Mouse (Mus musculus) embryonic stem cell, embryonic (primary cell): Measurements from ENCODE around the gene Adgrl1.

ENCODE experiments used
- CTCF ChIA-PET, 4 experiments: fragments of 300-600 bp in 2 of 4; fragments of 350-600 bp in 2 of 4; sonication (Branson Sonifier 250); formaldehyde crosslinking; loops; one replicate each; lab custom pipeline; 2022; ENCODE audit warnings: inconsistent platforms in 2 of 4; lab: Charles Lee
- POLR2A ChIA-PET, 4 experiments: fragments of 300-600 bp in 2 of 4; fragments of 350-600 bp in 2 of 4; sonication (Branson Sonifier 250); formaldehyde crosslinking; loops; one replicate each; lab custom pipeline; 2022; ENCODE audit warnings: antibody characterized with exemption in 4 of 4, inconsistent platforms in 1 of 4; lab: Charles Lee

The Adgrl1 gene

GRCm38 (mm10) chr8:83956789-83957188 lies 56.9 kb downstream of the Adgrl1 start:
- POLR2A ChIA-PET, result interaction anchor here in 2 of 4 experiments (0.9 to 6.0 kb wide), 20 partner anchors 10 to 348 kb away, joined by 3 to 73 read pairs (median 8); partner anchors contain the start of genes 1700067K01Rik (in 1 of the 2), Ddx39 (in 1 of the 2), Dnajb1 (in 1 of the 2) and Prkaca (in 1 of the 2)
- CTCF ChIA-PET, result interaction anchor here in 3 of 4 experiments (0.5 to 3.2 kb wide), 11 partner anchors 9 to 217 kb away, joined by 3 to 17 read pairs (median 3); partner anchors contain the start of gene Adgre5 (in 1 of the 3)

DNA sequence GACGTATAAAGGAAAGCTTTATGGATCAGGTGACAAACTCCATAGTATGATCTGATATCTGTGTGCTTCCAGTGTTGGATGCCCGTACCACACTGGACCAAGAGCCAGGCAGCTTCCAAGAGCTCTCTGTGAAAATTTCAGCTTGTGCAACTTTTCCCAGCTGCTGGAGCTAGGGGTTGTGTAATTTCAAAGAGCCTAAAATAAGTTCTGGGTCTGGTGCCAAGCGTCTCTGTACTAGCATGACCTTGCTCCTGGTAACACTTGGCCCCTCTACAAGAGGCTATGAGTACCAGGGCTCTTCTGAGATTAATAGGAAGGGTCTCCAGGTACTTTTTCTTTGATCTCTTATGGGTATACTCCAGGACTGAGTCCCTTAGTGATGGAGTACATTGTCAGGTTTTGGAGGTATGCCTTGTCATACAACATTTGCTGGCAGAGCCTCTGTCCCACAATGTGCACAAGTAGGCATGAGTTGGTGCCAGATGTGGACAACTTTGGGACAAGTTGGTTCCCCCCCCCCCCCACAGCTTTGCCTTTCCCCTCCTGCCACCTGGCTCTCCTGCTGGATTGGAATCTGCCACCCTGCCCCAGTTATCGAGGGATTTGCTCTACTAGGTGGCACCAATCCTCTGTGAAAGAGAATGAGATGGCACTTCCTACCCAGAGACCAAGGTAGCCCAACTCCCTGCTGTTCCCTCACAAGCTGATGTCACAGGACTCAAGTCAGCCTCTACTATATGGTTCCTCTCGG lies 64.3 kb downstream of the Adgrl1 start:
- POLR2A ChIA-PET, result interaction anchor here in 3 of 4 experiments (0.9 to 9.9 kb wide), 5 partner anchors 9 to 298 kb away, joined by 3 to 63 read pairs (median 8); partner anchors contain the start of genes Asf1b (in 3 of the 3) and Gm10644 (in 3 of the 3)
- CTCF ChIA-PET, result interaction anchor here in 3 of 4 experiments (0.5 to 0.9 kb wide), 3 partner anchors 9 to 646 kb away, joined by 3 to 4 read pairs (median 3); partner anchors contain the start of genes Asf1b (in 2 of the 3) and Gm10644 (in 2 of the 3)

- ChIA-PET POLR2A (interaction anchor here in 2 of 4 experiments (0.6 to 9.9 kb wide), 4 partner anchors 10 to 27 kb away, joined by 3 to 63 read pairs (median 6); partner anchors contain the start of genes Asf1b (in 1 of the 2) and Gm10644 (in 1 of the 2)), CTCF (interaction anchor here in 1 of 4 experiments (1.2 kb wide), 1 partner anchor 13 kb away, joined by 5 read pairs; the partner anchor contains the start of genes Asf1b and Gm10644)
These were observed 67.8 kb downstream of the Adgrl1 start for GRCm38 (mm10) chr8:83967701-83968100.

DNA sequence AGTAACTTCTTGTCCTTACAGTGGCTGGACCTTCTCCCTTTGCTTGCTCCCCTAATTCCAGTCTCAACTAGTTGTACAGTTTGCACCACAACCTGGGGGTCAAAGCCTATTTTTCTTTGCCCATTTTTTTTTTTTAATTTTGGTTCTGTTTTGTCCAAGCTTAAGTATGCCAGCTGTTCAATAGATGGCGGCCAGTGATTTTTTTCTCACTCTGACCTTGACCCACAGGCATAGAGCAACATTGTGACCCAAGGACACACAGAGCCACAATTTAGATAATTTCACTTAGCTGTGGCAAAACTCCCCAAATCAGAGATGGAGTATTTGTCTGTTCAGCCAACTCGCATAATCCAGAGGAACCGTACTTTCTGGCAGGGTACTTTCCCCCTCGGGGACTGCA lies 71.2 kb downstream of the Adgrl1 start:
- ChIA-PET CTCF (interaction anchor here in 1 of 4 experiments (1.5 kb wide), 1 partner anchor 16 kb away, joined by 7 read pairs; the partner anchor contains the start of genes Asf1b and Gm10644), POLR2A (interaction anchor here in 3 of 4 experiments (0.6 to 9.9 kb wide), 7 partner anchors 9 to 39 kb away, joined by 3 to 63 read pairs (median 4); partner anchors contain the start of genes Asf1b (in 2 of the 3) and Gm10644 (in 2 of the 3))

GRCm38 (mm10) chr8:83971661-83972060 lies 71.8 kb downstream of the Adgrl1 start:
- POLR2A ChIA-PET, result interaction anchor here in 3 of 4 experiments (0.5 to 9.9 kb wide), 7 partner anchors 9 to 133 kb away, joined by 3 to 63 read pairs (median 7); partner anchors contain the start of genes Asf1b (in 2 of the 3), Gm10644 (in 2 of the 3) and Dcaf15 (in 1 of the 3)
- CTCF ChIA-PET, result interaction anchor here in 1 of 4 experiments (0.5 to 1.5 kb wide), 2 partner anchors 17 to 69 kb away, joined by 3 to 7 read pairs; partner anchors contain the start of genes Asf1b and Gm10644

- ChIA-PET CTCF (interaction anchor here in 1 of 4 experiments (0.5 to 1.5 kb wide), 2 partner anchors 17 to 70 kb away, joined by 3 to 7 read pairs; partner anchors contain the start of genes Asf1b and Gm10644), POLR2A (interaction anchor here in 3 of 4 experiments (0.5 to 9.9 kb wide), 7 partner anchors 10 to 196 kb away, joined by 3 to 63 read pairs (median 8); partner anchors contain the start of genes Asf1b (in 2 of the 3), Gm10644 (in 2 of the 3) and Dcaf15 (in 1 of the 3))
These were observed 72.5 kb downstream of the Adgrl1 start, which contains the start of gene Prkaca for GRCm38 (mm10) chr8:83972150-83973120. Prkaca (plus strand) TSS chr8:83972993.

DNA sequence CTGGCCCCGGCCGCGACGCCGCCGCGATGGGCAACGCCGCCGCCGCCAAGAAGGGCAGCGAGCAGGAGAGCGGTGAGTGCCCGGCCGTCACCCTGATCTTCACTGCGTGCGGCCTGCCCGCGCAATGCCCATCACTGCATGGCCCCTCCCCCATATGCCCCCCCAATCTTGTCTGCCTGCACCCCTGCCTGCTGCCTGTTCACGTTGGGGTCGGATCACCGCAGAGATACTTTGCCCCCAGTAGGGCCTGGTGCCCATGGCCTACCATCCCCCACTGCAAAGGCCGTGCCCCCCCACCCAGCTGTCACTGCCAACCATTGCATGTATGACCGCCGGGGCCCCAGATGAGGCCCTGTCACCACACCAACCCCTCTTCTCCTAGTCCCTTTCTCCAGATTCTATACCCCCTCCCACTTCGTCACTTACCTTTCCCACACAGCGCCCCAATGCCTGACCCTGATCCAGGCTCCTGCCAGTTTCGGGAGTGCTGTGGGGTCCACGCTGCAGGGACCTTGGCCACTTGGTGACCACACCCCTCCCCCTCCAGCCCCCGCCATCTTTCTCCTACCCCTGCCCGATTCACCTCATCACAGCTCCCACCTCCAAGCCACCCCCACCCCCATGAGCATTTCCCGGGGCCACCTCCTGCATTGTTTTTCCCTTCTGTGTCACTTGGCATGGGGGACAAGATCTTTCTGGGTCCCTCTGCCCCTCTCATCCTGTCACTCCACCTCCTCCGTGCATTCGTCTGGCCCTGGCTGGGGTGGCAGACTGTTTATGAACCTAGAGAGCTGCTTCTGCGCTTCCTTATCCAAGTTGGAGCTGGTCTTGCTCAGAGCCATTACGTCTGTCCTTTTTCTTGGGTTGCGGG lies 73.5 kb downstream of the Adgrl1 start:
- CTCF ChIA-PET, result interaction anchor here in 3 of 4 experiments (0.7 to 0.9 kb wide), 3 partner anchors 18 to 188 kb away, joined by 3 to 8 read pairs (median 4); partner anchors contain the start of genes Asf1b (in 1 of the 3) and Gm10644 (in 1 of the 3)

DNA sequence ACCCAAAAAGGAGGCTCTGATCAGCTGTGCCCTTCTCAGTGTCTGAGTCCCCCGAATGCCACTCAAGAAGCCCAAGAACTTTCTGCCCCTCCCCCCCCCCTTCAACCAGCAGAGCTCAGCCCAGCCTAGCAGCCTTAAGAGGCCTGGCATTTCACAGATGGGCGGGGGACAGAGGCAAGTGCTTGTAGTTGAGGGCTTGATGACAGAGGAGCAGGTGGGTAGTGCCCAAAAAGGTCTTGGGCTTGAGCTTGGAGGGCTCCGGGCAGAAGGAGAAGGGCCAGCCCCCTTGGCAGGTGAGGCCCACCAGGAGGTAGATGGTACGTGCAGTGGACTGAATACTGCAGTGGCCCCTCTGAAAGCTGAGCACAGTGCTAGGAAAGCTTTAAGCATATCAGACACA lies 74.6 kb downstream of the Adgrl1 start:
- POLR2A ChIA-PET, result interaction anchor here (0.5 to 4.9 kb wide), 15 partner anchors 11 to 782 kb away, joined by 3 to 34 read pairs (median 4); partner anchors contain the start of genes Asf1b (in 2 of the 4) and Gm10644 (in 2 of the 4)

More for the DNA sequence above, 73.5 kb downstream of the Adgrl1 start:
- POLR2A ChIA-PET, result interaction anchor here (0.5 to 4.9 kb wide), 14 partner anchors 10 to 944 kb away, joined by 3 to 34 read pairs (median 5); partner anchors contain the start of genes Asf1b (in 1 of the 4) and Gm10644 (in 1 of the 4)

GRCm38 (mm10) chr8:83976101-83976630 lies 76.3 kb downstream of the Adgrl1 start:
- ChIA-PET POLR2A (interaction anchor here (0.6 to 2.9 kb wide), 8 partner anchors 11 to 1061 kb away, joined by 3 to 11 read pairs (median 3); partner anchors contain the start of genes Asf1b (in 3 of the 4), Gm10644 (in 3 of the 4), 1700067K01Rik (in 1 of the 4) and Tnpo2 (in 1 of the 4)), CTCF (interaction anchor here in 2 of 4 experiments (0.6 to 4.4 kb wide), 4 partner anchors 21 to 179 kb away, joined by 3 to 21 read pairs (median 6); partner anchors contain the start of genes 1700067K01Rik (in 1 of the 2), Asf1b (in 1 of the 2) and Gm10644 (in 1 of the 2))

More for the DNA sequence above, 74.6 kb downstream of the Adgrl1 start:
- CTCF ChIA-PET, result interaction anchor here in 3 of 4 experiments (0.6 to 4.4 kb wide), 5 partner anchors 19 to 268 kb away, joined by 4 to 21 read pairs (median 5); partner anchors contain the start of genes Asf1b (in 2 of the 3) and Gm10644 (in 2 of the 3)

GRCm38 (mm10) chr8:83976779-83977350 lies 77.0 kb downstream of the Adgrl1 start:
- POLR2A ChIA-PET, result interaction anchor here in 3 of 4 experiments (1.0 to 2.9 kb wide), 6 partner anchors 10 to 22 kb away, joined by 3 to 11 read pairs (median 4); partner anchors contain the start of genes Asf1b (in 3 of the 3) and Gm10644 (in 3 of the 3)
- CTCF ChIA-PET, result interaction anchor here in 3 of 4 experiments (0.6 to 4.4 kb wide), 6 partner anchors 11 to 194 kb away, joined by 3 to 21 read pairs (median 4); partner anchors contain the start of genes 1700067K01Rik (in 1 of the 3), Asf1b (in 1 of the 3) and Gm10644 (in 1 of the 3)

DNA sequence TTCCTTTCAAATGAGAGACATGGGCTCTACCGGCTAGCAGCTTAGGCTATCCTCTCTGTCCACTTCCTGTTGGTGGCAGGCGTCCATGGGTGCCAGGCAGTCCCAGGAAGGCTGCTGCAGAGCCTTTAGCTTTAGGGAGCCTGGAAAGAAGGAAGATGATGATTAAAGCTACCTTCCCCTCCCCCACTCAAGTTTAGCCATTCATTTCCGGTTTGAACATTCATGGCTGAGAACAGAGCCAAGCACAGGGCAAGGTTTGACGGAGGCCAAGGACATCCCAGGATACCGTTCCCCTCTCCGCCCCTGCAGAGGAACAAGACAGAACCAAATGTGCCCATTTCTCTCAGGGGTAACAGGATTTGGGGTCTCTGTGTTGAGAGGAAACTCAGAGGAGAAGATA lies 77.7 kb downstream of the Adgrl1 start:
- ChIA-PET POLR2A (interaction anchor here in 3 of 4 experiments (0.5 to 2.9 kb wide), 7 partner anchors 10 to 237 kb away, joined by 3 to 11 read pairs (median 3); partner anchors contain the start of genes Asf1b (in 3 of the 3), Gm10644 (in 3 of the 3), 1700067K01Rik (in 1 of the 3) and Adgre5 (in 1 of the 3)), CTCF (interaction anchor here in 3 of 4 experiments (0.6 to 4.4 kb wide), 5 partner anchors 11 to 195 kb away, joined by 3 to 21 read pairs (median 4); partner anchors contain the start of genes 1700067K01Rik (in 1 of the 3), Asf1b (in 1 of the 3) and Gm10644 (in 1 of the 3))

- CTCF ChIA-PET, result interaction anchor here in 2 of 4 experiments (1.1 to 4.4 kb wide), 3 partner anchors 10 to 46 kb away, joined by 4 to 21 read pairs (median 4); partner anchors contain the start of genes Asf1b (in 1 of the 2) and Gm10644 (in 1 of the 2)
These were observed 78.3 kb downstream of the Adgrl1 start for GRCm38 (mm10) chr8:83978200-83978599.

GRCm38 (mm10) chr8:83980250-83980649 lies 80.3 kb downstream of the Adgrl1 start:
- ChIA-PET CTCF (interaction anchor here in 2 of 4 experiments (1.0 to 2.0 kb wide), 3 partner anchors 25 to 44 kb away, joined by 3 to 6 read pairs (median 3); partner anchors contain the start of genes Asf1b (in 2 of the 2) and Gm10644 (in 2 of the 2)), POLR2A (interaction anchor here in 2 of 4 experiments (1.1 to 1.6 kb wide), 2 partner anchors 20 to 25 kb away, joined by 3 to 4 read pairs; partner anchors contain the start of genes Asf1b (in 1 of the 2) and Gm10644 (in 1 of the 2))

More at GRCm38 (mm10) chr8:83978200-83978599, 78.3 kb downstream of the Adgrl1 start:
- POLR2A ChIA-PET, result interaction anchor here in 3 of 4 experiments (0.5 to 2.9 kb wide), 7 partner anchors 9 to 237 kb away, joined by 3 to 11 read pairs (median 3); partner anchors contain the start of genes Asf1b (in 3 of the 3), Gm10644 (in 3 of the 3), 1700067K01Rik (in 1 of the 3) and Adgre5 (in 1 of the 3)
